Mouse (Mus musculus) limb, embryonic 14.5 days (tissue): ENCODE results near the gene Btg1. TPM values are rescaled to one million over a fixed set of nuclear protein-coding genes. Genes with fewer than 3 reads are reported as not detected.

Experiments
- ATAC-seq: fragments of 200-750 bp; cut with Nextera tagmentation; 2 replicates; pipeline ENCODE4 v1.8.0; 2017; ENCODE audit warnings: low read depth, moderate number of reproducible peaks, moderate TSS enrichment; ENCODE audit not compliant: low FRiP score
- DNase-seq: peaks from one replicate; pipeline ENCODE4 v3.0.0-alpha.2; 2015; ENCODE audit warnings: low spot score
- H3K27ac ChIP-seq: fragments of 300-500 bp; sonication (generic); replicated peaks from 2 replicates; pipeline ENCODE4 v1.5.1; 2014; ENCODE audit warnings: low read depth, mild to moderate bottlenecking, low read length, moderate library complexity, mixed read lengths
- H3K27me3 ChIP-seq: fragments of 300-500 bp; sonication (generic); 2 replicates; pipeline ENCODE4 v1.6.1; 2014; ENCODE audit warnings: low read length, mixed read lengths; ENCODE audit not compliant: control insufficient read depth, insufficient read depth
- H3K36me3 ChIP-seq: fragments of 300-500 bp; sonication (generic); 2 replicates; pipeline ENCODE4 v1.6.1; 2014; ENCODE audit warnings: mild to moderate bottlenecking, low read length, moderate library complexity, mixed read lengths; ENCODE audit not compliant: control insufficient read depth, insufficient read depth
- H3K4me1 ChIP-seq: fragments of 300-500 bp; sonication (generic); 2 replicates; pipeline ENCODE4 v1.6.1; 2014; ENCODE audit warnings: antibody characterized with exemption, low read length, mixed read lengths; ENCODE audit not compliant: control insufficient read depth, insufficient read depth
- H3K4me2 ChIP-seq: fragments of 300-500 bp; sonication (generic); replicated peaks from 2 replicates; pipeline ENCODE4 v1.6.1; 2014; ENCODE audit warnings: low read depth, mild to moderate bottlenecking, low read length, moderate library complexity; ENCODE audit not compliant: severe bottlenecking
- H3K4me3 ChIP-seq: fragments of 300-500 bp; sonication (generic); replicated peaks from 2 replicates; pipeline ENCODE4 v1.5.1; 2014; ENCODE audit warnings: low read length
- H3K9ac ChIP-seq: fragments of 300-500 bp; sonication (generic); 2 replicates; pipeline ENCODE4 v1.6.1; 2014; ENCODE audit warnings: mild to moderate bottlenecking, low read depth, low read length, moderate library complexity; ENCODE audit not compliant: severe bottlenecking
- H3K9me3 ChIP-seq: fragments of 300-500 bp; sonication (generic); 2 replicates; pipeline ENCODE4 v1.6.1; 2016; ENCODE audit warnings: low read length; ENCODE audit not compliant: control insufficient read depth
- POLR2A ChIP-seq: fragments of 200-500 bp; IDR thresholded peaks from 2 replicates; pipeline ENCODE4 v1.8.0; 2012; ENCODE audit warnings: inconsistent platforms, mild to moderate bottlenecking, moderate library complexity, borderline replicate concordance; ENCODE audit not compliant: insufficient read depth, insufficient read length; ENCODE audit errors: extremely low read depth
- WGBS: fragments of 180-500 bp; shearing (Covaris S2); extraction: QIAGEN DNeasy Blood & Tissue Kit; methylation state at CpG from one replicate; pipeline ENCODE4 v1.1.7; 2014; 5-methylcytosine and 5-hydroxymethylcytosine counted together
- polyA plus RNA-seq, 2 experiments: library from polyadenylated mRNA; depleted of rRNA in 1 of 2; stranded (reverse) in 1 of 2; unstranded in 1 of 2; fragments of >200 nt; fragmentation: Nextera tagmentation in 1 of 2; extraction: Ambion mirVana in 1 of 2; gene quantifications; 2 replicates each; pipeline versions ENCODE4 v1.2.1 to v1.2.3; 2012 to 2014

Btg1 gene
- polyA plus RNA-seq, 2 experiments: 43.7 to 107 TPM

DNA sequence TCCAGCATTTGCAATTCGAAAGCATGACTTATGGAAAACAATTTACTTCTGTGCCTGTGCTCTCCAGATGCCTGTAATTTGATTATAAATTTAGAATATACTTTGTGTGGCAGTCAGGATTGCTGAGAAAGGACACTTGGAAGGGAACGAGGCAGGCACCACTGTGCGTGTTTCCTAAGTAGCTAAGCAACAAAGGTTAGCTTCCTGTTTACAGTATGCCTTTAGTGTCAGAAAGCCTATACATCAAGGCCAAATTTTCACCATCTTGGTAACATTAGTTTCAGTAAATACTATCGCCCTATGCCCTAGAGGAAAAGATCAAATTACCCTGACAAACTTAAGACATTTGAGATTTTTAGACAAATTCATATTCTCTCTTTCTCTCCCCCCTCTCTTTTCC is 37.4 kb upstream of the Btg1 start:
- Histone ChIP-seq H3K9me3 (no peaks in the 10 kb centered on the region), H3K4me3 (no peak overlapping the region), H3K27me3 (no peaks in the 10 kb centered on the region), H3K27ac (no peak overlapping the region), H3K36me3 (no peaks in the 10 kb centered on the region), H3K9ac (no peak overlapping the region), H3K4me2 (no peak overlapping the region), H3K4me1 (peaks cover 4% of the 10 kb centered on the region)
- ATAC-seq (no peak), DNase-seq (no peak)
- WGBS: 44% methylated on average over 4 of the region's 4 CpGs
- TF ChIP-seq POLR2A: no peak

DNA sequence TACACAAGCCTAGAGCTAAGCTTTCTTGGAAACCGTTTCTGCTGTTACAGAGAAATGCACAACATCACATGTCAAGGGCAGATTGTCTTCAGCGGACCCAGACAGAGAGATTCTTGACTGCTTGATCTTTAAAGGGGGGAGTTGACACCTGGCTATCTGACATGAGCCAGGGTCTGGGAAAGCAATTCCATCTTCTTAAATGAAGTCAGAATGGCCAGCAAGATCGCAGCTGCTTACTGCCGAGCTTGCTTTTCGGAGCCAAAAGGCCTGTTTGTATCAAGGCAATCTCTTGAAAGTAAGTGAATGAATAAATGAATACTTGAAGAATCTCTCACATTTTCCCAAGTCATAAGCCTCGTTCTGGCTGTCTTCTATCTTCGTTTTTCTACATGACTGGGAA is 36.6 kb upstream of the Btg1 start:
- Histone ChIP-seq H3K4me1 (peaks cover 7% of the 10 kb centered on the region), H3K4me3 (no peak overlapping the region), H3K36me3 (no peaks in the 10 kb centered on the region), H3K27ac (no peak overlapping the region), H3K27me3 (no peaks in the 10 kb centered on the region), H3K9me3 (no peaks in the 10 kb centered on the region), H3K9ac (no peak overlapping the region), H3K4me2 (no peak overlapping the region)
- 66% methylated on average over 7 of the region's 7 CpGs for WGBS
- ATAC-seq: no peak
- TF ChIP-seq POLR2A: no peak
- DNase-seq: no peak

DNA sequence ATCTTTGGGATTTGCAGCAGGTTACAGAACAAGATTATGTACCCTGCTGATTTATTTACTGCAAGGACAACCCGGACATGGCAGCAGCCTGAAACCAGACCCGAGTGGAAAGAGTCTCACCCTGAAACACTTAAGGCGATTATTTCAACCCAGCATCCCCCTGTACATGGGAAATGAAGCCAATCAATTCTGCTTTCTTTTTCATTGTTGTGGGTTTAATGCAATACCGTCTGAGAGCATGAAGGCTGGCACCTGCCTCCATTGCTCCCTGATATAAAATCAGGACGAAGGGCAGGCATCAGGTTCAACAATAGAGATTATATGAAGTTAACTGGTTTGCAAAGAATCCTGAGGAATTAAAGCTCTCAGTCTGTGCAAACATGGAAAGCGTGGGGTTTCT is 35.6 kb upstream of the Btg1 start:
- no peak overlapping the region for H3K4me2 ChIP-seq
- DNase-seq (no peak), ATAC-seq (no peak)
- no peak for TF ChIP-seq POLR2A
- H3K4me1 ChIP-seq: peaks cover 16% of the 10 kb centered on the region
- H3K27me3 ChIP-seq: no peaks in the 10 kb centered on the region
- no peak overlapping the region for H3K27ac ChIP-seq
- no peaks in the 10 kb centered on the region for H3K9me3 ChIP-seq
- WGBS: 36% methylated on average over 6 of the region's 6 CpGs
- H3K4me3 ChIP-seq: no peak overlapping the region
- H3K9ac ChIP-seq: no peak overlapping the region
- H3K36me3 ChIP-seq: no peaks in the 10 kb centered on the region

DNA sequence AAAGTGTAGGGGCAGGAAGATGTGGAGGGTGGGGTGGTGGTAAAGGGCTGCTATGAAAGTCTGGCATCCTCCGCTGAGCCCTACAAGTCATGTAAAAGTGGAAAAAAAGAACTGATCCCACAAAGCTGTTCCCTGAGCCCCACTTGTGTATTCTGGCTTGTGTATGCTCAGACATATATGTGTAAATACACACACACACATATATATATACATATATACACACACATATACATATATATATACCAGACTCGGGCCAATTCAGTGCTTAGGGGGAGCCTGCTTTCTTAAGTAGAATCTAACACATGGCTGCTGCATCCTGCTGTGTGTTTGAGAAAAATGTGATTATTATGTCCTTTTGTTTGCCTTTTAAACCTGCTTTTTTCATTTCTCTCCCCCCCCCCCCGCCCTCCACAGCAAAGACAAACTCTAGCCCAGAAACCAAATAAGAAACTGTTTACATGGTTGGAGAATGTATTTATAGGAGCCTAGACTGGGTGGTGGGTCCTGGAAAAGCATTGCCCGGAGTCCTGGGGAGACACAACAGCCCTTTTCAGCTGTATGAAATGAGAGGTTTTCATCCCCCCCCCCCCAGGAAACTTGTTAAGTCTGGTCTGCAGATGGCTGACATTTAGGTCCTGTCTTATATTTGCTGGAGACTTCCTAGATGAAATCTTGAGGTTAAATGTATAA is 30.5 kb upstream of the Btg1 start:
- DNase-seq (peak; percentile 22), ATAC-seq (peak; percentile 60; the same call in 1 of the 2 replicates)
- no peak overlapping the region for H3K9ac ChIP-seq
- no peaks in the 10 kb centered on the region for H3K27me3 ChIP-seq
- peak overlapping the region; percentile 42 for H3K4me2 ChIP-seq
- 32% methylated on average over 4 of the region's 4 CpGs for WGBS
- peak overlapping the region; percentile 33; the same call in 1 of the 2 replicates for H3K27ac ChIP-seq
- no peak for TF ChIP-seq POLR2A
- H3K36me3 ChIP-seq: no peaks in the 10 kb centered on the region
- H3K4me1 ChIP-seq: peaks cover 19% of the 10 kb centered on the region
- no peaks in the 10 kb centered on the region for H3K9me3 ChIP-seq
- no peak overlapping the region for H3K4me3 ChIP-seq

DNA sequence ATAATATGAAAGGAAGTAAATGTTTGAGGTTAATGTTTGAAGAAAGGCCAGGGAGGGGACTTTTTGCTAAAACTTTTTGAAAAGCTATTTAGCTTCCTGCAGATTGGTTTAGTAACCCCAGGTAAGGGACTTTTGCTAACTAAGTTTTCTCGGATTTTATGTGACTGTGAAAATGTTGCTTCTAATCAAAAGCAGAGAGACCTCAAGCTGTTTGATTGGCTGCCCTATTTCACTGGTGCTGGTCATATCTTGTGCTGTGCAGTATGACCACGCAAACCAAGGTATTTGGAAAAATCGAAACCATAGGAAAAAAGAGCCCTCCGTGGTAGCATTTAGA is 30.0 kb upstream of the Btg1 start:
- DNase-seq (peak; percentile 42), ATAC-seq (peak; percentile 68; the same call in 1 of the 2 replicates)
- Histone ChIP-seq H3K27ac (peak overlapping the region; percentile 73), H3K4me1 (peaks cover 19% of the 10 kb centered on the region), H3K9ac (0 out of 2 replicates have a peak overlapping the region, but pooled peaks have one; percentile 6), H3K4me2 (peak overlapping the region; percentile 42), H3K36me3 (no peaks in the 10 kb centered on the region), H3K27me3 (no peaks in the 10 kb centered on the region), H3K9me3 (no peaks in the 10 kb centered on the region), H3K4me3 (peak overlapping the region; percentile 14; the same call in 1 of the 2 replicates)
- no peak for TF ChIP-seq POLR2A
- 27% methylated on average over 4 of the region's 4 CpGs for WGBS
